Mouse (Mus musculus) ES-Bruce4 (cell line): ENCODE results near the gene D430041D05Rik. TPM values are rescaled to one million over a fixed set of nuclear protein-coding genes. Genes with fewer than 3 reads are reported as not detected.
"Not testable (repeated sequence)": the region's sequence is repeated elsewhere in the genome, so short reads cannot be mapped to it uniquely, and the experiment has no call there.

Experiments used
- H3K27ac ChIP-seq: 2 replicates; pipeline ENCODE4 v1.5.1; 2012; ENCODE audit warnings: low read length, inconsistent platforms; ENCODE audit not compliant: insufficient read depth
- H3K27me3 ChIP-seq: 2 replicates; pipeline ENCODE4 v1.6.1; 2012; ENCODE audit warnings: mild to moderate bottlenecking, low read length, inconsistent platforms; ENCODE audit not compliant: control insufficient read depth, poor library complexity, insufficient read depth, severe bottlenecking
- H3K36me3 ChIP-seq: 2 replicates; pipeline ENCODE4 v1.6.1; 2012; ENCODE audit warnings: inconsistent platforms, mild to moderate bottlenecking, low read length, moderate library complexity; ENCODE audit not compliant: control insufficient read depth, poor library complexity, insufficient read depth, severe bottlenecking
- H3K4me1 ChIP-seq: one replicate; pipeline ENCODE4 v1.8.1; 2011; ENCODE audit warnings: low read length; ENCODE audit not compliant: control insufficient read depth, insufficient read depth
- H3K4me3 ChIP-seq: 2 replicates; pipeline ENCODE4 v1.5.1; 2011; ENCODE audit warnings: low read depth, mild to moderate bottlenecking, low read length
- H3K9ac ChIP-seq: 2 replicates; pipeline ENCODE4 v1.6.1; 2012; ENCODE audit warnings: low read depth, mild to moderate bottlenecking, inconsistent platforms; ENCODE audit not compliant: poor library complexity, severe bottlenecking
- H3K9me3 ChIP-seq: replicated peaks from 2 replicates; pipeline ENCODE4 v1.6.1; 2012; ENCODE audit warnings: mild to moderate bottlenecking, low read length, inconsistent platforms; ENCODE audit not compliant: control insufficient read depth, poor library complexity, insufficient read depth, severe bottlenecking
- CTCF ChIP-seq: IDR thresholded peaks from one replicate; pipeline ENCODE4 v1.8.1; 2011; ENCODE audit warnings: low read depth, low read length
- EP300 ChIP-seq: IDR thresholded peaks from 2 replicates; pipeline ENCODE4 v1.6.1; 2011; ENCODE audit warnings: low read depth, low read length; ENCODE audit not compliant: insufficient read depth
- POLR2A ChIP-seq: IDR thresholded peaks from one replicate; pipeline ENCODE4 v1.8.1; 2011; ENCODE audit warnings: low read length; ENCODE audit not compliant: insufficient read depth
- polyA plus RNA-seq: library from polyadenylated mRNA; stranded (reverse); fragments of >200 nt; gene quantifications from 2 replicates; pipeline ENCODE4 v1.2.4, GENCODE M21; 2011; ENCODE audit warnings: low read depth; ENCODE audit not compliant: missing spikeins, insufficient read depth, insufficient read length

Gene D430041D05Rik
- polyA plus RNA-seq, 1 experiment = 0.10 TPM

DNA sequence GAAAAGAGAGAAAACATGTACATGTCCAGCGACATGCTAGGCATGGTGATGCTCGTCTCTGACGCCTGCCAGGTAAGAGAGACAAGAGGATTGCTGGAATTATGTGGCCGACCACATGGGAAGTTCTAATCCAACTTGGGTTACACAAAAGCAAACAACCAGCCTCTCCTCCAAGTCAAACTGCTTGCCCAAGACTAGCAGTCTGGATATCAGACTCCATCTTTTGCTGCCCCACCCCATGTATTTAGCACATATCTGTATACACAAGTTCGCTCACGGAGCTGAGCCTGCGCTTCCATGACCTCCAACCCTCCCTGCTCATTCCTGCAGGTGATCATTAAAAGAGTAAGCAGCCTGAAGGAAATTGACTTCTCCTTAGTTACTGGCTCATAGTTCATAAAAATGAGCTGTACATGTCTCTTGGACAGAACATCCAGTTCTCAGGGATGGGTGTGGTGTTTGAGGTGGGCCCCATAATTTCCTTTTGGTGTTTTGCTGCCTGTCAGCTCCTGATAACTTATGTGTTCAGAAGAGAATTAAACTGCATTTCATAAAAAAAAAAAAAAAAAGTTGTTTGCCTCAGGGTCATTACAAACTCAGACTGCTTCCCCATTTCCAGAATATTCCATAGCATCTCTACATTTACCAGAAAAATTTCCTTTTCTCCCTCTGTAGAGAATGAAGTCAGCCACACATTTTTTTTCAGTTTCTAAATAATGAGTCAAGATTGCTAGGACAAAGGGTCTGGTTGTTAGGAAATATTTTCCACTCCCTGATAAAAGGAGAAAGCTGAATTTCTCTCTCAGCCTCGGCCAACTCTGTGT, 288.9 kb downstream of the D430041D05Rik start:
- H3K9me3 ChIP-seq = no peaks in the 10 kb centered on the region
- H3K4me3 ChIP-seq = no peak overlapping the region
- no peaks in the 10 kb centered on the region for H3K36me3 ChIP-seq
- H3K27me3 ChIP-seq = no peaks in the 10 kb centered on the region
- H3K4me1 ChIP-seq = peaks cover 5% of the 10 kb centered on the region
- H3K9ac ChIP-seq = no peak overlapping the region
- TF ChIP-seq CTCF (no peak), EP300 (no peak), POLR2A (no peak)
- no peak overlapping the region for H3K27ac ChIP-seq

DNA sequence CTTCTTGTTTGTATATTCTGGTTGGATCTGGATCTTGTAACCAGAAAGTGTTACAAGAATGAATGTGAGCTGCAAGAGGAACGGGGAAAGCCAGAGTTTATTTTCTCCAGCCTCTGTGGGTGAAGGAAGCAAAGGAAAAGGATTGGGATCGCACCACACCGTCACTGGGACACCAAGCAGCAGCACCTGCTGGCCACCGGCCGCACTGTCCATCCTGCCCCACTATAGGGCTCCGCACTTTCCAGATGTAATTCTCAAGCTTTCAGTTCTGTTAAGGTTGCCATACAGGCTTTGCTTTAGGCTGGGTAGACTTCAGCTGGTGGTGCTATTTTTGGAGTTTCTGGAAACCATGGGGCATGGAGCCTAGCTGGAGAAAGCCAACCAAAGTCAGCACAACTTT, 290.5 kb downstream of the D430041D05Rik start:
- no peaks in the 10 kb centered on the region for H3K36me3 ChIP-seq
- peaks cover 5% of the 10 kb centered on the region for H3K4me1 ChIP-seq
- TF ChIP-seq CTCF (no peak), POLR2A (no peak), EP300 (no peak)
- H3K9me3 ChIP-seq = no peaks in the 10 kb centered on the region
- no peaks in the 10 kb centered on the region for H3K27me3 ChIP-seq
- no peak overlapping the region for H3K9ac ChIP-seq
- no peak overlapping the region for H3K4me3 ChIP-seq
- H3K27ac ChIP-seq = no peak overlapping the region

DNA sequence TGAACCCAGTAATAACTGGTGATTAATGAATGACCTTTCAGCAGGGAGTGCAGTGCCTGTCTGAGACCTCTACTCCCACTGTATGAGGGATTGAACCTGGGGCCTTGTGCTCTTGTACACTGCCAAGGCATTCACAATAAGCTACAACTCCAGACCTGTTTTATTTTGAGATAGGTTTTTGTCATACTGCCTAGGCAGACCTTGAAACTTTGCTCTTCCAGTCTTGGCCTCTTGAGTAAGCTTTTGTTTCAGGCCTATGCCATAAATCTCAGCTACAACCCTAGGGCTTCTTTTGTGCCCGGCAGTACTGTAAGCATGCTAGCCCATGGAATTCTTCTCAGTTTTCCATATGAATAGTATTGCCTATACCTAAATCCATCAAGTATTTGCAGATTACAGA, 291.7 kb downstream of the D430041D05Rik start:
- TF ChIP-seq CTCF = no peak
- no peak for TF ChIP-seq POLR2A
- no peak for TF ChIP-seq EP300

DNA sequence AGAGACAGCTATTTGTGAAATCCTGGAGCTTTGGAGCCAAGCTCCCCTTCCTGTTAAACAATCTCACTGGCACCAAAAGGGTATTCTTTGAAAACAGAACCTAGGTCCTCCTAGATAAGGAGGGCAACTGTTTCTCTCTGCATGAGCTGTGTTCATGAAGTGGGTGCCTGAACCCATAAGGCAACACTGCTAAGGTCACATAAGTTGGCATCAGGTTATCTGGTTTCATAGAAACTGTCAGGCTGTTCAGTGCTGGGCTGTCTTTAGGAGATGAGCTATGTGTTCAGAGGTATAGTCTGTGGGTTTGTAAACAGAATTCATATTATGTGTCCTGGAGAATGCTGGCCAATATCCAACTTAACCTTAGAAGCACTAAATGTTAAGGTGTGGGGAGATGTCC, 293.6 kb downstream of the D430041D05Rik start:
- H3K27ac ChIP-seq, H3K4me1 ChIP-seq, H3K4me3 ChIP-seq, H3K36me3 ChIP-seq, H3K9ac ChIP-seq, H3K27me3 ChIP-seq, H3K9me3 ChIP-seq: not testable (repeated sequence)

More for the DNA sequence above, 291.7 kb downstream of the D430041D05Rik start:
- H3K27ac ChIP-seq = no peak overlapping the region
- no peaks in the 10 kb centered on the region for H3K9me3 ChIP-seq
- H3K9ac ChIP-seq = no peak overlapping the region
- H3K4me3 ChIP-seq = no peak overlapping the region
- H3K36me3 ChIP-seq = no peaks in the 10 kb centered on the region
- H3K27me3 ChIP-seq = no peaks in the 10 kb centered on the region
- peaks cover 5% of the 10 kb centered on the region for H3K4me1 ChIP-seq

DNA sequence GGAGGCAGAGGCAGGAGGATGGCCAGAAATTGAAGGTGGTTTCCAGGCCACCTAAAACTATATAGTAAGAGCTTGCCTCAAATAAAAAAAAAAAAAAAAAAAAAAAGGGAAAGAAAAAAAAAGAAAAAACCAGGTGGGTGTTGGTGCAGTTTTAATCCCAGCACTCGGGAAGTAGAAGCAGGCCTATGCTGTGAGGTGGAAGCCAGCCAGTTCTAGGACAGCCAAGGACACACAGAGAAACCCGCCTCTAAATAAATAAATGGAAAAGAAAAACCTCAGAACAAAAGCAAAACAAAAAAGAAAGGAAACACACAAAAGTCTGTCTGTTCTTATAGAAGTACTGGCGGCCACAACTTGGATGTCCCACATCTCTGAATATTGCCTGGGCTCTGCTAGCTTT, 295.9 kb downstream of the D430041D05Rik start:
- Histone ChIP-seq H3K27ac (no peak overlapping the region), H3K36me3 (no peaks in the 10 kb centered on the region), H3K9ac (no peak overlapping the region), H3K27me3 (no peaks in the 10 kb centered on the region), H3K4me3 (no peak overlapping the region), H3K4me1 (peaks cover 1% of the 10 kb centered on the region), H3K9me3 (no peaks in the 10 kb centered on the region)
- TF ChIP-seq POLR2A (no peak), EP300 (no peak), CTCF (no peak)

DNA sequence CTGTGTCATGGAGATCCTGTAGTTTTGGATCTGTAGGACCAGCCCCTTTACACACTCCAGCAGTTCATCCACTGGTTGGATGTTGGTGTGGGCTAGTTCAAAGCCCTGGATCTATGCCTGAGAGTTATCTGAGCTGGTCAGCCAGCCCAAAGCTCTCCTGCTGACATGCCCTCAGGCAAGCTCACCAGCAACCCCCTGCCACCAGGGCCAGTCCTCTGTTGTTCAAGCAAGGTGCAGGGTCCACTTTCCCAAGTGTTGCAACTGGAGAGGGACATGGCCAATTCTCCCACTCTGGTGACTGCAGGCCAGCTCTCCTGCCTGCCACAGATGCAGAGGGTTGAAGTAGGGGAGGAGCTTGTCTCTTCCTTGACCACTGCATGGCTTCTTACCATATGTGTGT, 297.2 kb downstream of the D430041D05Rik start:
- not testable (repeated sequence) for H3K4me1 ChIP-seq, H3K9ac ChIP-seq, H3K27me3 ChIP-seq

DNA sequence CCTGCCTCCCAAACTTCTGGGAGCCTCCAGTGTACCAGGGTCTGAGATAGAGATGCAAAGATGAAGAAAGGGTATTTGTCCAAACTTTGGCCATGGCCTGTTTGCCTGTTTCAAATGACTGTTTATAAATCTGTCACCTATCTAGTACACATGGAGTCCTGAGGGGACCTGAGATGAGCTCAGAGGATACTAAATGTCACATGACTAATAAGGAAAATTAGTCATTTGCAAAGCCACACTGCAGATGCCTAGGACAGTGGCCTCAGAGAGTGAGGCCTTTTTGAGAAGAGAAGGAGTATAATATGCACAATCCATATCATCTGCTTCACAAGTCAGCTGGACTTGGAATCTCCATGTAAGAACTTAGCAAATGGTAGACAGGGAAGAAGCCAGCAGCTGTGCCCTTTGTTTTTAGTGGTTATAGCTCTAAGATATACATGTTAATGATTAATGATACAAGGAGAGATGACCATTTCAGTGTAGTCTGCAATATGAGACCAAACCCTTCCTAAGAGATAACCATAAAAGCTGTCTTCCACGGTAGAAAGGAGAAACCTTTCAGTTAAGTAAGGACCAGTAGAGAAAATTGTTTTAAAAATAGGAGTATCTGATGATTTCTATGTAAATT, 299.5 kb downstream of the D430041D05Rik start:
- not testable (repeated sequence) for H3K4me3 ChIP-seq, H3K4me1 ChIP-seq, H3K36me3 ChIP-seq, H3K9me3 ChIP-seq, H3K9ac ChIP-seq, H3K27me3 ChIP-seq, H3K27ac ChIP-seq

More for the DNA sequence above, 297.2 kb downstream of the D430041D05Rik start:
- not testable (repeated sequence) for H3K36me3 ChIP-seq, H3K4me3 ChIP-seq, H3K27ac ChIP-seq, H3K9me3 ChIP-seq
